Mouse (Mus musculus) liver, embryonic 13.5 days (tissue): ENCODE measurements around the gene Wdr37. TPM values are rescaled to one million over a fixed set of nuclear protein-coding genes. Genes with fewer than 3 reads are reported as not detected.
"Not testable (repeated sequence)": the region's sequence is repeated elsewhere in the genome, so short reads cannot be mapped to it uniquely, and the experiment has no call there.

ENCODE experiments used
- ATAC-seq: fragments of 200-750 bp; cut with Nextera tagmentation; 2 replicates; pipeline ENCODE4 v1.8.0; 2017; ENCODE audit warnings: low read depth, mild to moderate bottlenecking, moderate number of reproducible peaks, moderate library complexity
- DNase-seq: peaks from one replicate; pipeline ENCODE4 v3.0.0; 2022
- H3K27ac ChIP-seq: fragments of 300-500 bp; sonication (generic); 2 replicates; pipeline ENCODE4 v1.5.1; 2015; ENCODE audit warnings: moderate library complexity, mild to moderate bottlenecking, inconsistent platforms
- H3K27me3 ChIP-seq: fragments of 300-500 bp; sonication (generic); 2 replicates; pipeline ENCODE4 v1.6.1; 2015; ENCODE audit warnings: mild to moderate bottlenecking, inconsistent platforms
- H3K36me3 ChIP-seq: fragments of 300-500 bp; sonication (generic); 2 replicates; pipeline ENCODE4 v1.6.1; 2015; ENCODE audit warnings: mild to moderate bottlenecking, inconsistent platforms
- H3K4me1 ChIP-seq: fragments of 300-500 bp; sonication (generic); replicated peaks from 2 replicates; pipeline ENCODE4 v1.6.1; 2015; ENCODE audit warnings: inconsistent platforms
- H3K4me2 ChIP-seq: fragments of 300-500 bp; sonication (generic); 2 replicates; pipeline ENCODE4 v1.6.1; 2015; ENCODE audit warnings: inconsistent platforms, mild to moderate bottlenecking, moderate library complexity
- H3K4me3 ChIP-seq: fragments of 300-500 bp; sonication (generic); replicated peaks from 2 replicates; pipeline ENCODE4 v1.5.1; 2015; ENCODE audit warnings: mild to moderate bottlenecking, inconsistent platforms
- H3K9ac ChIP-seq: fragments of 300-500 bp; sonication (generic); 2 replicates; pipeline ENCODE4 v1.6.1; 2015; ENCODE audit warnings: mild to moderate bottlenecking, inconsistent platforms
- H3K9me3 ChIP-seq: fragments of 300-500 bp; sonication (generic); replicated peaks from 2 replicates; pipeline ENCODE4 v1.6.1; 2016; ENCODE audit warnings: inconsistent platforms
- WGBS: fragments of 180-500 bp; shearing (Covaris S2); methylation state at CpG from one replicate; pipeline ENCODE4 v1.1.7; 2015; ENCODE audit not compliant: insufficient replicate concordance; 5-methylcytosine and 5-hydroxymethylcytosine counted together
- polyA plus RNA-seq: library from polyadenylated mRNA; unstranded; fragments of >200 nt; fragmentation: Nextera tagmentation; extraction: Ambion mirVana; gene quantifications from 2 replicates; pipeline ENCODE4 v1.2.1, GENCODE M21; 2015

Gene Wdr37
- polyA plus RNA-seq, 1 experiment from 2014 or later: 7.8 TPM

DNA sequence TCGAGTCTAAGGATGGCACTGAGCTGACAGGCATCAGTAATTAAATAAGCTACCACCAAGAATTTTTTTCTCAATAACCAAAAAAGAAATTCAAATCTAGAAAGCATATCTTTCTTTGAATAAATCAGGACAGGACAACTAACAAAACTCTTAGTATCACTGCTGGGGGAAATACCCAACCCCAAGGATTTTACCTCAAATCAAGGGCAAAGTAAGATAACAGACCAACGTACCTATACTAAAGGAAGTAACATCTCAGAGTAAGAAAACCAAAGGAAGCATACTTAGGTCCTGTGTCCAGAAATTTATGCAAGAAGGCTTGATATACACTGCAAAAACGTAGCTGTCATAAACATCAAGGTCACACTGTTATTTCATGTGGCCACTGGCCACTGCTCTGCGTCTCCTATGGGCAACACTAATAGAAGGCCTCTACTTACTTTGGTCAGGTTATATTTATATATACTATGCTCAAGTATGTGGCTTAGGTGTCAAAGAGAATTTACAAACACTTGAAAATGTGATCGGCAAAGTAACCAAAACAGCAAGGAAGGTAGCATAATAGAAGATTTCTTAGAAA, 2.0 kb downstream of the Wdr37 start:
- H3K27ac ChIP-seq: peak overlapping the region; percentile 97
- H3K9me3 ChIP-seq: no peaks in the 10 kb centered on the region
- peaks cover 11% of the 10 kb centered on the region for H3K36me3 ChIP-seq
- H3K4me2 ChIP-seq: peak overlapping the region; percentile 88
- H3K27me3 ChIP-seq: no peaks in the 10 kb centered on the region
- ATAC-seq (no peak), DNase-seq (no peak)
- H3K4me3 ChIP-seq: peak overlapping the region; percentile 91
- peak overlapping the region; percentile 92 for H3K9ac ChIP-seq
- 54% methylated on average over 5 of the region's 5 CpGs for WGBS
- H3K4me1 ChIP-seq: peaks cover 18% of the 10 kb centered on the region

DNA sequence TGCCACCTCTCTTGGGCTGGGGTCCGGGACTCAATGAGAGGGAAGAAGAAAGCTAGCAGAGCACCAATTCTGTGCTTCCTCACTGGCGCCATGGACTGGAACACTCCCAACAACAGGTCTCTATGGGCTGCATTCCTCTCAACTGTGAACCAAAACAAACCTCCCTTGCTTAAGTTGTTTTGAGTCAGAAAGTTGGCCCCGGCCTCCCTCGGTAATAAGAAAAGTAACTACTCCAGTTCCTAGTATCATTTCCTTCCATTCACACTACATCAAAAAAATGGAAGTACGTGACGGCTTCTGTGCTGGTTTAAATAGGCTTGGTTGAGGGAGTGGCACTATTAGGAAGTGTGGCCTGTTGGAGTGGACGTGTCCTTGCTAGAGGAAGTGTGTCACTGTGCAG, 5.1 kb downstream of the Wdr37 start:
- ATAC-seq (no peak), DNase-seq (no peak)
- H3K27ac ChIP-seq: no peak overlapping the region; the same call in 1 of the 2 replicates
- peaks cover 13% of the 10 kb centered on the region for H3K4me1 ChIP-seq
- H3K9ac ChIP-seq: no peak overlapping the region
- peaks cover 11% of the 10 kb centered on the region for H3K36me3 ChIP-seq
- WGBS: 77% methylated on average over 7 of the region's 7 CpGs
- H3K4me3 ChIP-seq: no peak overlapping the region
- H3K9me3 ChIP-seq: no peaks in the 10 kb centered on the region
- no peak overlapping the region for H3K4me2 ChIP-seq
- H3K27me3 ChIP-seq: no peaks in the 10 kb centered on the region

DNA sequence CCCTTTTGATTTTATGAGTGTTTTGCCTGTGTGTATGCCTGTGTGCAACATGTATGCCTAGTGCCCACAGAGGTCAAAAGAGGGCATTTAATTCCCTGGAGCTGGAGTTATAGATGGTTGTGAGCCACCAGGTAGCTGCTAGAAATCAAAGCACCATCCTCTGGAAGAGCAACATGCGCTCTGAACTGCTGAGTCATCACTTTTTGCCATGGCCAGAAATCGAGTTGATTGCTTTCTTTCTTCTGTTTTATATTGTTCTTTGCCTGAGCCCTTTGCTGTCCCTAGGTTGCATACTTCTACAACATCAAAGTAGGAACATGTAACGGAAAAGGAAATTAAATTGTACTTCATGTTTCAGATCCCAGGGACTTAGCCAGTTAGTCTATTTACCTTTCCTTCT, 6.7 kb downstream of the Wdr37 start:
- no peak overlapping the region for H3K4me2 ChIP-seq
- H3K36me3 ChIP-seq: peaks cover 16% of the 10 kb centered on the region
- H3K9ac ChIP-seq: no peak overlapping the region
- 65% methylated on average over 3 of the region's 3 CpGs for WGBS
- no peak for DNase-seq
- H3K27ac ChIP-seq: no peak overlapping the region
- H3K4me3 ChIP-seq: no peak overlapping the region
- H3K27me3 ChIP-seq: no peaks in the 10 kb centered on the region
- H3K9me3 ChIP-seq: no peaks in the 10 kb centered on the region
- no peak for ATAC-seq
- peaks cover 7% of the 10 kb centered on the region for H3K4me1 ChIP-seq

DNA sequence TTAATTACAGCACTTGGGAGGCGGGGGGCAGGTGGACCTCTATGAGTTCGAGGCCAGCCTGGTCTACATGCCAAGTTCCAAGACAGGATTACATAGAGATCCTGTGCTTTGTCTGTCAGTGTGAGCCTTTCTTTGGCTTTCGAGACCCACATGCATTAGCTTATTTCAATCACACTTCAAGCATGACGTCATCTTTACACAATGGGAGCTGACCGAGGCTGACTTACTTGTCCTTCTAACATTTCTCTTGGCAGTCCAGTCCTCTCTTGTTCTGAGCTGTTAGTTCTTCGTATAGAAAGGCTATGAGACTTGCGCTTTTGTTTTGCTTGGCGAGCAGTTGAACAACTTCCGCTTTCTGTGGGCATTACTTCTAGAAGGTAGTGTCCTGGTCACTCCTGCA, 10.8 kb downstream of the Wdr37 start:
- WGBS: 84% methylated on average over 9 of the region's 9 CpGs
- H3K27me3 ChIP-seq: no peaks in the 10 kb centered on the region
- no peak overlapping the region for H3K4me3 ChIP-seq
- no peak for DNase-seq
- H3K9me3 ChIP-seq: no peaks in the 10 kb centered on the region
- no peak overlapping the region for H3K4me2 ChIP-seq
- H3K4me1 ChIP-seq: no peaks in the 10 kb centered on the region; the same call in 1 of the 2 replicates
- no peak for ATAC-seq
- no peak overlapping the region for H3K27ac ChIP-seq
- no peak overlapping the region for H3K9ac ChIP-seq
- H3K36me3 ChIP-seq: peaks cover 26% of the 10 kb centered on the region

DNA sequence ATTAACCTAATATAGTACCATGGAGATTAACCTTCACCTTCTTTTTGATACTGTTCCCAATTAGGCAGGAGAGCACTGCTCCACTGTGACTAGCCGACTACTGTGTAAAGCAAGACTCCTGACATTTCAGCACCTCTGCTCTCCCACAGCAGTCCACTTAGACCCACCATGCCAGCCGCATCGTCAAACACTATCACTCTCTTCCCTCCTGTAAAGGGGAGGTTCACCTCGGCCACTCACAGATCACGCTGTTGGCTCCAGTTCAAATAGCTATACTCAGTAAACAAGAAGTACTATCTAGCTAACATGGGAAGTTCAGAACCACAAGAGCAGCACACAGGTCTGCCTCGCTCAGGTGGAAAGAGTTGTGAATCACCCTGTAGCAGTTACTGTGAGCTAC, 13.3 kb downstream of the Wdr37 start:
- H3K27ac ChIP-seq: no peak overlapping the region
- no peak overlapping the region for H3K9ac ChIP-seq
- DNase-seq (no peak), ATAC-seq (no peak)
- no peak overlapping the region for H3K4me2 ChIP-seq
- H3K9me3 ChIP-seq: no peaks in the 10 kb centered on the region
- H3K36me3 ChIP-seq: peaks cover 32% of the 10 kb centered on the region
- no peaks in the 10 kb centered on the region; the same call in 1 of the 2 replicates for H3K4me1 ChIP-seq
- H3K4me3 ChIP-seq: no peak overlapping the region
- WGBS: 80% methylated on average over 6 of the region's 6 CpGs
- H3K27me3 ChIP-seq: no peaks in the 10 kb centered on the region

DNA sequence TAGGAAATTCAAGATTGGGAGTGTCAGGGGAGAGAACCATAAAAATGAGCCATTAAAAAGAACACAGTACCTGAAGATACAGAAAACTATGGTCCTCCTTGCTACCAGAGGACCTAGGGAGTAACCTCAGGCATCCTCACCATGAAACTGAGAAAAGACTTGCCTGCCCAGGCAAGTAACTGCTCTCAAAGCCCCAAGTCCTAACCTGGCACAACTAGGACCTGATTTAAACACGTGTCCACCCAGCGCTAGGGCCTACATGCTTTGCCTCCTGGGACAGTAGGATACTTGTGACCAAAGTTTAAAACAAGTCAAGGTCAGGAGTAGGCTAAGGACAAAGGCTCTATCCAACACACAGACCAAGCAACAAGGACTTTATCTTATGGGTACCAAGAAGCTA, 16.9 kb downstream of the Wdr37 start:
- ATAC-seq (no peak), DNase-seq (no peak)
- no peak overlapping the region for H3K27ac ChIP-seq
- WGBS: 89% methylated on average over 2 of the region's 2 CpGs
- peaks cover 30% of the 10 kb centered on the region for H3K36me3 ChIP-seq
- peaks cover 6% of the 10 kb centered on the region for H3K4me1 ChIP-seq
- no peak overlapping the region for H3K4me3 ChIP-seq
- no peaks in the 10 kb centered on the region for H3K9me3 ChIP-seq
- no peak overlapping the region for H3K4me2 ChIP-seq
- no peak overlapping the region for H3K9ac ChIP-seq
- no peaks in the 10 kb centered on the region for H3K27me3 ChIP-seq

GRCm38 (mm10) chr13:8853424-8853823, 18.3 kb downstream of the Wdr37 start:
- Histone ChIP-seq H3K4me1 (peaks cover 17% of the 10 kb centered on the region), H3K27me3 (no peaks in the 10 kb centered on the region), H3K4me2 (no peak overlapping the region), H3K36me3 (peaks cover 35% of the 10 kb centered on the region), H3K4me3 (no peak overlapping the region), H3K9me3 (no peaks in the 10 kb centered on the region), H3K27ac (no peak overlapping the region), H3K9ac (no peak overlapping the region)
- 91% methylated on average over 4 of the region's 4 CpGs for WGBS
- no peak for DNase-seq
- ATAC-seq: no peak

GRCm38 (mm10) chr13:8849311-8849710, 22.4 kb downstream of the Wdr37 start:
- Histone ChIP-seq H3K9ac (no peak overlapping the region), H3K9me3 (no peaks in the 10 kb centered on the region), H3K4me1 (peaks cover 17% of the 10 kb centered on the region), H3K27me3 (no peaks in the 10 kb centered on the region), H3K36me3 (peaks cover 51% of the 10 kb centered on the region), H3K4me2 (no peak overlapping the region), H3K27ac (no peak overlapping the region), H3K4me3 (no peak overlapping the region)
- WGBS: 11% methylated on average over 1 of the region's 1 CpGs
- DNase-seq (peak; percentile 45), ATAC-seq (peak; percentile 89)

DNA sequence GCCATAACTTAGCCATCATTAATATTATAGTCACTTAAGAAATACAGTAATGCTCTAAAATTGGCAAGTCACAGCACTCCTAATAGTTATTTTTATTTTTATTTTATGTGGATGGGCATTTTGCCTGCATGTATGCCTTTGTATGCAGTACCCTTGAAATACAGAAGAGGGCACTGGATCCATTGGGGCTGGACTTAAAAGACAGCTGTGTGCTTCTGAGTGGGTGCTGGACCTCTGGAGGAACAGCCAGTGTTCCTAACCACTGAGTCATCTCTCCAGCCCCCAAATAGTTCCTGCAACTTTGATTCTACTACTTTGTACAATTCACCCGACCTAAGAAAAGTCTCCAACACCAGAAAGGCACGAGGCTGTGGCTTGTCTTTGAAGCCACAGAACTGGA, 24.0 kb downstream of the Wdr37 start:
- Histone ChIP-seq H3K9me3 (no peaks in the 10 kb centered on the region), H3K9ac (no peak overlapping the region), H3K4me2 (no peak overlapping the region), H3K27ac (no peak overlapping the region), H3K4me3 (no peak overlapping the region), H3K36me3 (peaks cover 50% of the 10 kb centered on the region), H3K27me3 (no peaks in the 10 kb centered on the region), H3K4me1 (peaks cover 17% of the 10 kb centered on the region)
- no peak for ATAC-seq
- DNase-seq: no peak
- WGBS: 39% methylated on average over 2 of the region's 2 CpGs

GRCm38 (mm10) chr13:8842273-8842672, 29.4 kb downstream of the Wdr37 start:
- Histone ChIP-seq H3K4me3 (no peak overlapping the region), H3K9me3 (no peaks in the 10 kb centered on the region), H3K4me1 (no peaks in the 10 kb centered on the region), H3K4me2 (no peak overlapping the region), H3K9ac (no peak overlapping the region), H3K27me3 (no peaks in the 10 kb centered on the region), H3K36me3 (peaks cover 64% of the 10 kb centered on the region), H3K27ac (no peak overlapping the region)
- DNase-seq (no peak), ATAC-seq (no peak)
- 55% methylated on average over 3 of the region's 3 CpGs for WGBS

GRCm38 (mm10) chr13:8841846-8842245, 29.9 kb downstream of the Wdr37 start:
- ATAC-seq, H3K9ac ChIP-seq, H3K9me3 ChIP-seq, H3K27me3 ChIP-seq, DNase-seq, H3K27ac ChIP-seq, H3K4me1 ChIP-seq, H3K4me2 ChIP-seq, H3K4me3 ChIP-seq: not testable (repeated sequence)
- 84% methylated on average over 7 of the region's 7 CpGs for WGBS
- H3K36me3 ChIP-seq: peaks cover 60% of the 10 kb centered on the region

DNA sequence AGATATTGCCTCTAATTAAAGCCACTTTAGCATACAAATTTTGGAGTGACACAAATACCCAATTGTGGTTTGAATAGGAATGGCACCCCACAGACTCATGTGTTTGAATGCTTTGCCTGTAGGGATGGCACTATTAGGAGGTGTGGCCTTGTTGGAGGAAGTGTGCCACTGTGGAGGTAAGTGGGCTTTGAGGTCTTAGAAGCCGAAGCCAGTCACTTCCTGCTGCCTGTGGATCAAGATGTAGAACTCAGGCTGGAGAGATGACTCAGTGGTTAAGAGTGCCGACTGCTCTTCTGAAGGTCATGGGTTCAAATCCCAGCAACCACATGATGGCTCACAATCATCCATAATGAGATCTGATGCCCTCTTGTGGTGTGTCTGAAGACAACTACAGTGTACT, 30.8 kb downstream of the Wdr37 start:
- 73% methylated on average over 2 of the region's 2 CpGs for WGBS
- no peak overlapping the region for H3K9ac ChIP-seq
- H3K36me3 ChIP-seq: peaks cover 62% of the 10 kb centered on the region
- no peaks in the 10 kb centered on the region for H3K27me3 ChIP-seq
- ATAC-seq: no peak
- H3K4me1 ChIP-seq: no peaks in the 10 kb centered on the region
- H3K4me3 ChIP-seq: no peak overlapping the region
- no peak overlapping the region for H3K27ac ChIP-seq
- H3K9me3 ChIP-seq: no peaks in the 10 kb centered on the region
- no peak overlapping the region for H3K4me2 ChIP-seq
- DNase-seq: no peak
